Mouse (Mus musculus) midbrain, embryonic 15.5 days (tissue): Measurements from ENCODE around the gene Slc39a12. TPM values are rescaled to one million over a fixed set of nuclear protein-coding genes. Genes with fewer than 3 reads are reported as not detected.
A peak's percentile ranks its signal among the peaks of the same experiment; 100 is the strongest.

Source experiments
- ATAC-seq: fragments of 200-750 bp; cut with Nextera tagmentation; replicated peaks from 2 replicates; pipeline ENCODE4 v1.8.0; 2017; ENCODE audit warnings: moderate TSS enrichment
- H3K27ac ChIP-seq: fragments of 300-500 bp; sonication (generic); 2 replicates; pipeline ENCODE4 v1.5.1; 2015; ENCODE audit warnings: mild to moderate bottlenecking, inconsistent platforms
- H3K27me3 ChIP-seq: fragments of 300-500 bp; sonication (generic); replicated peaks from 2 replicates; pipeline ENCODE4 v1.6.1; 2015; ENCODE audit warnings: inconsistent platforms
- H3K36me3 ChIP-seq: fragments of 300-500 bp; sonication (generic); replicated peaks from 2 replicates; pipeline ENCODE4 v1.6.1; 2015; ENCODE audit warnings: inconsistent platforms
- H3K4me1 ChIP-seq: fragments of 300-500 bp; sonication (generic); 2 replicates; pipeline ENCODE4 v1.6.1; 2015; ENCODE audit warnings: inconsistent platforms
- H3K4me2 ChIP-seq: fragments of 300-500 bp; sonication (generic); 2 replicates; pipeline ENCODE4 v1.6.1; 2015; ENCODE audit warnings: inconsistent platforms, mild to moderate bottlenecking, moderate library complexity
- H3K4me3 ChIP-seq: fragments of 300-500 bp; sonication (generic); 2 replicates; pipeline ENCODE4 v1.5.1; 2015; ENCODE audit warnings: mild to moderate bottlenecking, inconsistent platforms
- H3K9ac ChIP-seq: fragments of 300-500 bp; sonication (generic); 2 replicates; pipeline ENCODE4 v1.6.1; 2015; ENCODE audit warnings: mild to moderate bottlenecking, inconsistent platforms
- H3K9me3 ChIP-seq: fragments of 300-500 bp; sonication (generic); 2 replicates; pipeline ENCODE4 v1.6.1; 2016; ENCODE audit warnings: inconsistent platforms
- WGBS: fragments of 180-500 bp; shearing (Covaris S2); methylation state at CpG from one replicate; pipeline ENCODE4 v1.1.7; 2015; ENCODE audit warnings: mixed read lengths; 5-methylcytosine and 5-hydroxymethylcytosine counted together
- polyA plus RNA-seq: library from polyadenylated mRNA; unstranded; fragments of >200 nt; fragmentation: Nextera tagmentation; extraction: Ambion mirVana; gene quantifications from 2 replicates; pipeline ENCODE4 v1.2.1, GENCODE M21; 2015

Slc39a12 gene
- polyA plus RNA-seq, 1 experiment from 2014 or later: 2.5 TPM

DNA sequence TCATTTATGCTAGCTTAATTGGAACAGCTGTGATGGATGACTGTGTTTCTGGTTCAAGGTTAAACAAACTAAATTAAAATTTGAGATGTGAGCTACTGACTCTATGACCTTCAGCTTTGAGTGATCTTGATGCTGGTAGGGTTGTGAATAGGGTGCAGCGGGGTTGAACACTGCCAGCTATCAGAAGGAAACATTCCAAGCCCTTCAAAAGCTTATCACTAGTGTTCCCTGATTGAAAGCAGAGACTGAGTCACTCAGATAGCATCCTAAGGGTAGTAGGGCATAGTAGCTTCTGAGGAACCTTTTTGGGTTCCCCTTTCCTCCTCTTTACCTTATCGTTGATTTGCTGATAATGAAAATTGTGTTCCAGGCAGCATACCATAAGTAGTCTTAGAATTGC, 108.0 kb downstream of the Slc39a12 start:
- Histone ChIP-seq H3K4me3 (no peak overlapping the region), H3K4me1 (no peaks in the 10 kb centered on the region), H3K27ac (no peak overlapping the region), H3K4me2 (no peak overlapping the region), H3K9me3 (no peaks in the 10 kb centered on the region), H3K36me3 (no peaks in the 10 kb centered on the region), H3K27me3 (no peaks in the 10 kb centered on the region), H3K9ac (no peak overlapping the region)
- no peak for ATAC-seq
- WGBS: 89% methylated on average over 2 of the region's 2 CpGs

DNA sequence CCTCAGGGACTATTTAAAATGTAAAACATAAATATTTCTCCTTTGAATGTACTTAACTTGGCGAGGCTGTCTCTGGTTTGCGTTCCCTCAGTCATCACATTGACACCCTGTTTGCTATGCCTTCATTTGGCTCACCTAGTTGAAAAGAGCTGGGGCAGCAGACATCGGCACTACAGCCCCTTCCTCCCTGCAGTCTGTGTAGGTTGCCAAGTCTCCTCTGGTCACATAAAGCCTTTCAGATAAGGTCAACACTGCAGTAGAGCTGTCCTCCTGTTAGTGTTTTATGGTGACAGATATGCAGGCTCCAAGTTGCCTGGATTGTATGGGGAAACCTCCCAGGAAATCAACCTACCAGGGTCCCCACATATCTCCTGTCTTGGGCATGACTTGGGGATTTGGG, 114.4 kb downstream of the Slc39a12 start:
- Histone ChIP-seq H3K27ac (no peak overlapping the region), H3K9ac (no peak overlapping the region), H3K4me2 (no peak overlapping the region), H3K36me3 (no peaks in the 10 kb centered on the region), H3K9me3 (no peaks in the 10 kb centered on the region), H3K27me3 (no peaks in the 10 kb centered on the region), H3K4me3 (no peak overlapping the region), H3K4me1 (no peaks in the 10 kb centered on the region)
- no peak for ATAC-seq
- WGBS: 82% methylated on average over 3 of the region's 3 CpGs

DNA sequence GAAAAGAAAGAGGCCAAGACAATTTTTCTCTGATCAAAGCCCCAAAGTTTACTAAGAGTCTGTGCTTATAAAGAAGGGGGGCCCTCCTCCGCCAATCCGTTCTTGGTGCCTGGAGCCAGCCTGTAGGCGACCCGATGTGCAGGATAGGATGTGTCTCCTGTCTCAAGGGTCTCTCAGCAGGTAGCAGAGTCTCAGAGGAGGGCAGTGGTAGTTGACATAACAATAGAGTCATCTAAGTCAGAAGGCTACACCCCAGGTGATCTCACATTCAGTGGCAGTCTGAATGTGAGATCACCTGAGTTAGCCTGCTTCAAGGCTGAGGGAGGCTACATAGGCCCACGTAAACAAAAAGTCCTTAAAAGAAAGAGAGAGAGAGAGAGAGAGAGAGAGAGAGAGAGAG, 130.1 kb downstream of the Slc39a12 start:
- H3K4me1 ChIP-seq: no peaks in the 10 kb centered on the region
- 0 out of 2 replicates have a peak, but pooled peaks cover 5% of the 10 kb centered on the region for H3K9me3 ChIP-seq
- H3K4me3 ChIP-seq: no peak overlapping the region
- no peak overlapping the region for H3K4me2 ChIP-seq
- H3K9ac ChIP-seq: no peak overlapping the region
- no peaks in the 10 kb centered on the region for H3K27me3 ChIP-seq
- 45% methylated on average over 5 of the region's 5 CpGs for WGBS
- no peak overlapping the region for H3K27ac ChIP-seq
- no peaks in the 10 kb centered on the region for H3K36me3 ChIP-seq
- ATAC-seq: no peak

DNA sequence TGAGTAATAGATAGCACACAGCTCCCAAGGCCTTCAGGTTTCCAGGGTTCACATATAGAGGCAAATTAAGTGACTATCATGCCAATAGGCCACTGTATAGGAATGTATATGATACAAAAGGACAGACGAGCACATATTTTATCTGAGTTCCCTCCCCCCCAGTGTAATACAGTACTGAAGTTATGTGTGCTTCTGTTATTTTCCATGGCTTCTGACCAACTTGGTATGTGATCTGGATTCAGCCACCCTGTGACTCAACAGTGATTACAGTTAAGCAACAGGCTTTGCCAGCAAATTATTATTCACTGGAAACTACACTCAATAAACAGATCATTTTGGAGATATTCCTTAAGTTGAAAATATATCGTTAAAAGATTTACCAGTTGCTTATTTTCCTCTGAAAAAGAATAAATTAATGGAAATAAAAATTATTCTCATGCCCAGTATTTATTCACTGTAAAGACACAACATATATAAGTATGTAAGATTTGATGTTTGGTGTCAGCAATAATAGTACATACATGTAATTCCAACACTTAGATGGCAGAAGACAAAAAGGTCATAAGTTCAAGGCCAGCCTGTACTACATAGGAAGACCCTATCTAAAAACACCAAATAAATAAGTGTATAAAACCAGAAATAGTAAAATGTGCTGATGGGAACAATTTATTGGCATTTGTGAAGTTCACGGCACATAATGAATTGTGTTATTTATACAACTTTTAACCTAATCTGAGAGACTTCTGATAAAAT, 146.4 kb downstream of the Slc39a12 start:
- Histone ChIP-seq H3K4me2 (no peak overlapping the region), H3K4me1 (peaks cover 8% of the 10 kb centered on the region), H3K36me3 (no peaks in the 10 kb centered on the region), H3K9ac (no peak overlapping the region), H3K27ac (no peak overlapping the region), H3K4me3 (no peak overlapping the region), H3K27me3 (no peaks in the 10 kb centered on the region), H3K9me3 (no peaks in the 10 kb centered on the region)
- WGBS: 74% methylated on average over 3 of the region's 3 CpGs
- peak; percentile 21 for ATAC-seq

DNA sequence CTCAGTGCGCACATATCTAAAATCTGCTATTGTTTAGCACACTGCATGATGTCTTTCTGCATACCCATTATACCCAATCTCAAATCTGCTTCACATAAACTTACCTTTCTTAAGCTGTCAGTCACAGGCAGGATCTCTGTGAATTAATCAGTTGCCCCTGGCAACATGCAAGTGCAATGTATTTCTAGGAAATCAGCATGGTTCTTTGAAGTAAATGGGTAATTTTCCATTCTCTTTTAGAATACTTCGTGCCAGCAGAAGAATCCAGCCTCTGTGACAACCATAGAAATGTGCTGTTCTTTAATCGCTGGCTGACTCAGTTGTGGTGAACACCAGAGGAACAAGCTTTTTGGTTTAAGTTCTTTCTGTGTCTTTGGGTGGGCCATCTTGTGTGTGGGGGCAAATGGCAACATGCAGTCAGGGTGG, 147.1 kb downstream of the Slc39a12 start:
- Histone ChIP-seq H3K4me2 (no peak overlapping the region), H3K4me3 (no peak overlapping the region), H3K27ac (peak overlapping the region; percentile 70), H3K4me1 (peaks cover 8% of the 10 kb centered on the region), H3K9me3 (no peaks in the 10 kb centered on the region), H3K27me3 (no peaks in the 10 kb centered on the region), H3K36me3 (no peaks in the 10 kb centered on the region), H3K9ac (no peak overlapping the region)
- peak; percentile 94 for ATAC-seq
- WGBS: 14% methylated on average over 3 of the region's 3 CpGs

DNA sequence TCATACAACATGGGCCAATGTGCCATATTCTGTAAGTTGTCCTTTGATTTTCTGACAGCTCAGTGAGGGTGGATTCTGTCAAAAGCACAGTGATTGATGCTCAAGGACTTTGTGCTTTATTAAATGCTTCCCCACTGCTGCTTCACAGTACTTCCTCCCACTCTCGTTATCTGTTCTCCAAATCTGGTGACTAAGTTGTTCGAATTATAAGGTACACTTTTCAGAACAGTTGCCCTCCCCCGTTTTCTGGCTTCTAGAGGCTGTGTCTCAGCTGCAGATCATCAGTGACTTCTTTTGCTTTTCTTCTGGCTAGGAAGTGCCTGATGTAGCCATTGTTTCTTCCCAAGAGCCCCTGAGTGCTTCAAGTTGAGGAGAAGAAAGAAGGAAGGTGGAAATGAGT, 149.7 kb downstream of the Slc39a12 start:
- no peaks in the 10 kb centered on the region for H3K36me3 ChIP-seq
- no peak overlapping the region for H3K4me2 ChIP-seq
- H3K27ac ChIP-seq: no peak overlapping the region
- no peak overlapping the region for H3K9ac ChIP-seq
- no peaks in the 10 kb centered on the region for H3K9me3 ChIP-seq
- WGBS: 75% methylated on average over 3 of the region's 3 CpGs
- no peak for ATAC-seq
- H3K4me3 ChIP-seq: no peak overlapping the region
- no peaks in the 10 kb centered on the region for H3K27me3 ChIP-seq
- H3K4me1 ChIP-seq: peaks cover 8% of the 10 kb centered on the region

DNA sequence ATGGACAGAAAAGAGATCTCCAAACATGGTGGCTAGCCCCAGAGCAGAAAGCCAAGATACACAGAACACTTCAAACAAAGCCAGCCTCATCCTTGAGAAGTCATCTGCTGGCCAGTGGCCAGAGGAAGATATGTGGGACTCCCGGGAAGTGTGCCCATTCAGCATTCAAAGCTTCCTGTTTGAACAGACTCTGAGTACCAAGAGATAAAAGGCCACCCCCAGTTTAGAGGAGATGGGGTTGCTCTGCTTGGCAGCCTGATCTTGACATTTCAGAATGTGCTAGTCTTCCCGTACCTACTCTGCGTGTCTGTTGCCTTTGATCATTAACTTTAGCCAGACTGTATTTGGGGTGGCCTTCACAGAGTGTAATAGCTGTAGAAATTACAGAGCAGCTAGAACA, 155.2 kb downstream of the Slc39a12 start:
- no peak for ATAC-seq
- Histone ChIP-seq H3K9ac (no peak overlapping the region), H3K4me2 (no peak overlapping the region), H3K27me3 (no peaks in the 10 kb centered on the region), H3K9me3 (no peaks in the 10 kb centered on the region), H3K4me3 (no peak overlapping the region), H3K27ac (no peak overlapping the region), H3K4me1 (no peaks in the 10 kb centered on the region), H3K36me3 (no peaks in the 10 kb centered on the region)
- 67% methylated on average over 3 of the region's 3 CpGs for WGBS

DNA sequence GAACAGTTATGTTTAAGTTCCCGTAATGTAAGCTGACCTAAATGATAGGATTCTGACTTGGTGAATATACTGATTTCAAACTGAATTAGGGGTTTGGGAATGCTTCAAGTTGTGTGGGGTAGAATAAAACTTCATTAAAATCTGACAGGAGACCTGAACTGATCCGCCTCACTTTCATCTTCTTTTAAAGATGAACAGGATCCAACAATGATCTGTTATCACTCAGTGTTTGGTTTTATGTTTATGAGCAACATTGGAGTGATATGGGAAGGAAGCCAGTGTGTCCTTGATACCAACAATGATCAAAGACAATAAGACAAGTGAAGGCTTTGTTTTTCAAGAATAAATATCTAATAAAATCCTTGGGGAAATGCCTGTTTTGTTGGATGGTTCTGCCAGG, 155.7 kb downstream of the Slc39a12 start:
- no peak for ATAC-seq
- Histone ChIP-seq H3K27ac (no peak overlapping the region), H3K9me3 (no peaks in the 10 kb centered on the region), H3K36me3 (no peaks in the 10 kb centered on the region), H3K4me2 (no peak overlapping the region), H3K4me3 (no peak overlapping the region), H3K27me3 (no peaks in the 10 kb centered on the region), H3K4me1 (no peaks in the 10 kb centered on the region), H3K9ac (no peak overlapping the region)
- WGBS: 79% methylated on average over 2 of the region's 2 CpGs

Other genes with a start within 250 kb of the Slc39a12 start
- 0.06 and 0.12 TPM in 2 replicates for gene Tmem236, start 213.8 kb upstream of the Slc39a12 start, polyA plus RNA-seq
- gene Mrc1, start 158.9 kb upstream of the Slc39a12 start, polyA plus RNA-seq: 6.4 and 6.8 TPM in 2 replicates
- gene Cacnb2, start 214.8 kb downstream of the Slc39a12 start, polyA plus RNA-seq: 8.2 and 8.6 TPM in 2 replicates